Mouse (Mus musculus): Measurements from ENCODE around the gene Zglp1.
A peak's percentile ranks its signal among the peaks of the same experiment; 100 is the strongest.

The Zglp1 gene

GRCm38 (mm10) chr9:21026849-21027248, 40.0 kb downstream of the Zglp1 start:
- no peak for DNase-seq (ENCODE audit: low spot score in 2 of 2)

GRCm38 (mm10) chr9:21025258-21025810, 41.6 kb downstream of the Zglp1 start:
- no peak for DNase-seq (ENCODE audit: low spot score in 2 of 2)

- DNase-seq (ENCODE audit: low spot score in 2 of 2), result no peak
Observed at GRCm38 (mm10) chr9:21022726-21023125, 44.2 kb downstream of the Zglp1 start.

- no peak for DNase-seq (ENCODE audit: low spot score in 2 of 2)
Observed at GRCm38 (mm10) chr9:21022288-21022687, 44.6 kb downstream of the Zglp1 start.

GRCm38 (mm10) chr9:21021363-21021762, 45.5 kb downstream of the Zglp1 start:
- DNase-seq (ENCODE audit: low spot score in 2 of 2), result no peak

GRCm38 (mm10) chr9:21018600-21018999, 48.3 kb downstream of the Zglp1 start:
- DNase-seq (ENCODE audit: low spot score in 2 of 2), result no peak

- DNase-seq (ENCODE audit: low spot score in 2 of 2), result no peak
Observed at GRCm38 (mm10) chr9:21017177-21017575, 49.7 kb downstream of the Zglp1 start.

GRCm38 (mm10) chr9:21016331-21017176, 50.3 kb downstream of the Zglp1 start:
- DNase-seq (ENCODE audit: low spot score in 2 of 2), result no peak

GRCm38 (mm10) chr9:21015571-21016130, 51.2 kb downstream of the Zglp1 start, which contains the start of gene Icam1:
Gene Icam1 (plus strand): TSS chr9:21015985.
- DNase-seq (ENCODE audit: low spot score in 2 of 2), result peak; percentile 75 to 80

- peak; percentile 62 to 77 for DNase-seq (ENCODE audit: low spot score in 2 of 2)
Observed at GRCm38 (mm10) chr9:21014691-21015570, 52.0 kb downstream of the Zglp1 start.
